Mouse (Mus musculus) right cerebral cortex, adult 18-20 months (tissue): ENCODE data around the gene Tex264.

Source experiments
- DNase-seq: peaks from one replicate; pipeline ENCODE4 v3.0.0; 2022; ENCODE audit warnings: mixed read lengths

Gene Tex264

DNA sequence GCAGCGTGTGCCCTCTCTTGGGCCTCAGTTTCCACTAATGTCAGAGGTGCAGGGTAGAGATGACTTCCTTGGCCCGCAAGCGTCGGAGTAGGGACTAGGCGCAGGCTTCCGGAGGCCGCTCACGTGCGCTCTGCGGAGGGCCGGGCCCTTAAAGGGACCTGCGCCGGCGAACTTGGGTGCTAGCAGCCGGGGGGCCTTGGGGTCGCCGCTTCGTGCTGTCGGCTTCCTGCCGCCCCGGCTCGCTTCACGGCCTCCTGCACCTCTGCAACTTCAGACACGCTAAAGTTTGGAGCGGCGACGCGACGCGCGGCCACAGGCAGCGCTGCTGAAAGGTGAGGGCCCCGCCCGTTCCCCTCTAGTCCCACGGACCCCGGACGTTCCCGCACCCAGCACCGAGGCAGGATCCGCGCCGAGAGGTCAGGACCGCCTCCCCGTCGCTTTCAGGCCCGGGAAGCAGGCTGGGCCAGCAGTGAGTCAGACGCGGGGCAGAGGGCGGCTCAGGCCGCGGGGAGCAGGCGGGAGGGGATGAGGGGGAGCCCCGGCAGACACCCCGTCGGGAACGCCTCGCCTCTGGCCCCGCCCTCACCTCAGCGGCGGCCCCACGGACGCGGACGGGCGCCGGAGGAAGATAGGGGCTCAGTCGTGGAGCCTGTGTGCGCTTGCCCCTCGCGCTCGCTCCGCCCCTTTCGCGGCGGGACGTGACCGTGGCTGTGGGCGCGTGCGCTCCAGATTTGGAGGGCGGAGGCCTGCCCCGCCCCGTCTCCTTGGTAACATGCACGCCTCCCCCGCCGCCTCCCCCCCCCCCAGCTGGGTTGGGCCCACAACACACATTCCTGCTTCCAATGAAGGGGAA, at the start of gene Tex264:
Gene Tex264, minus strand, starts transcription at position 679 of the 853 bp plus-strand sequence.
- DNase-seq: peak; percentile 94

DNA sequence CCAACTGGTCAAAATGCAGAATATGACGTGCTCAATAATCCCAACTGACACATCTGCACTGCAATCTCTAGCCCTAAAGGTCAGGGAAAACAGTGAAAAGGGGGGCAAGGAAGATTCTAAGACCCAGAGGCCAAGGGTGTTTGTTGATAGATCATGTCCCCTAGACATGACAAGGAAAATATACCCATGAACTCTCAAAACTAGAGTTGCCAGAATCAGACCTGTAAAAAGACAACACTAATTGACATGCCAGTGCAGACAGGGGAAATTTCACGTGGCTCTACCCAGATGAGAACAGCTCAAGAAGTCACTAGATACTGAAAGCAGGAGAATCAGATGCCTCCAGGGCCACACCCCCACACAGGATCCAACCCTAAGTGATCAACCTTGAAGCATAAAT, 48.0 kb upstream of the Tex264 start:
- DNase-seq: no peak

DNA sequence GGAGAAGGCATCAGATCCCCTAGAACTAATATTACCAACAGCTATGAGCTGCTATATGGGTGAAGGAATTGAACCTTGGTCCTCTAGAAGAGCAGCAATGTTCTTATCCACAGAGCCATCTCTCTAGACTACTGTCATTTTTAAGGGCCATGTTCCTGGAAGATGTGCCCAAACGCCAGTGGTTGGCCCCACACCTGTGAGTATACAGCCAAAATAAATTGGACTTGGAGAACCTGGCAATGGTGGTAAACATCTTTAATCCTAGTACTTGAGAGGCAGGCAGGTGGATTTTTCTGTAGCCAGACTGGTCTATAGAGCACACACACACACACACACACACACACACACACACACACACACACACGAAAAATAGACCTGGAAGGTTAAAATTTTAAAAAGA, 43.7 kb upstream of the Tex264 start:
- no peak for DNase-seq

DNA sequence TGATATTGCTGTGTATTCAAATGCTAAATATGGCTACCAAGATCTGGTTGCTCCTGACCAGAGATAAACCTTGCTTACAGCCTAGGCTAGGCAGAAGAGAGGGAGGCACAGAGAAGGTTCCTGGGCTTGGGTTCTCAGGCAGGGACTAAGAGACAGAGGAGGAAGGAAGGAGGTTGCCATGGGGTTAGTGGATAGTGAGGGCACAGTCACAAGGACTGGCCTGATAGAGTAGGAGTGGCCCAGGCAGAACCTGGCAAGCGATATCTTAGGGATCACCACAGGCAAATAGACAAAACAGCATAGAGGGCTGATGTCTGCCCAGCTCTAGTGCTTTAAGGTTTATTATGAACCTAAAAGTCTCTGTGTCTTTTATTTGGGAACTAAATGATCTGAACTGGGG, 41.2 kb upstream of the Tex264 start:
- no peak for DNase-seq

DNA sequence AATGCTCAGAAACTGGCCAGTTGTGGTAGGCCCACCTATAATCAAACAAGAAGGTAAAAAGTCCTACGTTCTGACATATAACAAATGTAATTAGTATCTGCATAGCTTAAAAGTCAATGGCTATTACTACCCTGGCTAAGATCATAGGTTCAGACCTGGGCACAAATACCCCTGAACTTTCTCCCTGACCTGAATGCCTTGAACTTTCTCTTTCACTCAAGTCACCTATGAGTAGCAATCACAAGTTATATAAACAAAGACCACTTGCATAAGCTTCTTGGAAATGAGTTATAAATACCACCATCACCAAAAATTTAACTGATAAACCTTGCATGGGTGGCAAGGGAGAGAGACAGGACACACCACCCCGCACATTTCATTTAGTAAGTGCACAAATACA, 39.7 kb upstream of the Tex264 start:
- DNase-seq: no peak

DNA sequence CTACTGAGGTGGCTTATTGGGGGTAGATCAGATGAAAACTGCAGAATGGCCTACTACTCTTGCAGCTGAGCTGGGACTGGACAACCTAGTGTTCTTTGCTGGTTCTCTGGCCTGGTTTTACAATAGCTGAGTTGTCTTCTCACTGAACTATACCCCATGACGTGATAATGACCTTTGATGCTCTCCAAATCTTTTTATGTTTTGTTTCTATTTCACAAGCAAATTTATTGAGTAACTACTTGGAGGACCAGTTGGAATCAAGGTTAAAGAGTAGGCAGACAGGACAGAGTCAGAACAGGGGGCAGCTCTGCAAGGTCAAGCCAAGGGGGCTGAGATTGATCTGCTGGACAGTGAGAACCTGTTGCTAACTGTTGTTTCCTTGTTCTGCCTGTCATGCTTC, 39.1 kb upstream of the Tex264 start:
- no peak for DNase-seq

DNA sequence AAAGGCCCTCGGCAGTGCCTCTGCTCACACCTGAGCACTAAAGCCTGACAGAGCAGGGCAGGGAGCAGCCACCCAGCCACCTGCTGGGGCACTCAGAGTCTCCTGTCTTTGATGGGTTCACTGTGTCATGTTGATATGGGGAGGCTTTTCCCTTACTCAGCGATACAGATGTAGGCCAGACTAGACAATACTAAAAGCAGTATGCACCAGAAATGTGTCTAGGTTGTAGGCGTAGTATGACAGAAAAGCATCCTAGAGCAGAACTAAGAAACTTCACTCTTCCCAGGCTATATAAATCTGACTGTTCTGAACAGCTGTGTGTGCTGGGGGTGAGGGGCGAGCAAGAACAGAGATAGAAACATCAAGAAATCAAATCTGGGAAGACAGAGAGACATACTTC, 31.0 kb upstream of the Tex264 start:
- DNase-seq: no peak

DNA sequence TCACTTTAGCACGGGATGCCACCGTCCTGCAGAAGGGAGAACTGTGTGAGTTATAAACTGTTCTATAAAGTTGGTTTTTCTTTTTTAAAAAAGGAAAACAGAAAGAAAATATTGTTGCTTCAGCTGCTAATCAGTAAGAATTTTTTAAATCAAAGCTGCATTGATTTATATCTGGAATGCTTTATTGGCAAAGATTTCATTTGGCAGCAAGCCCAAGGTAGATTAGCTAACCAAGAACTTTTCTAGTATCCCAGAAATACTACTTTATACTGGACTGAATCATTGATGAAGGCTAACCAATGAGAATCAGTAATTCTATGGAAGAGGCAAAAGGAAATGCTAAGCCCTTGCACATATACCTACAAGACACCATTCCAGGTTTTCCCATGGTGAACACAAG, 30.5 kb upstream of the Tex264 start:
- DNase-seq: no peak

DNA sequence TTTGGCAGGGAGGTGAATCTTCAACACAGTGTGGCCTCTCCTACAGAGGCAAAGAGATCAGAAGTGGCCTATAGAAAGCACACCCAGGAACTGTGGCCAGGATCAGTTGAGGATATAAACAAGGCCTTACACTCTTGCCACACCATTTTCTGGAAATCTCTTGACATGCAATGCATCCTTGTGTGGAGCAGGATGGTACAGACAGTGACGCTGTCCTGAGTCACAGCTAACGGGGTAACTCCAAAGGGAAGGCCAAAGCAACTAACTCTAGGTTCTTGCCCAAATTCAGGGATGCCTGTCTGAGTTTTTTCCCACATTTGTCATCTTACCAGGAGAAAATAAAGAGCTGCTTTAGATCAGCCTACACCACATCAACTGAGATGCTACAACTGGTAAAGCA, 26.7 kb upstream of the Tex264 start:
- no peak for DNase-seq

DNA sequence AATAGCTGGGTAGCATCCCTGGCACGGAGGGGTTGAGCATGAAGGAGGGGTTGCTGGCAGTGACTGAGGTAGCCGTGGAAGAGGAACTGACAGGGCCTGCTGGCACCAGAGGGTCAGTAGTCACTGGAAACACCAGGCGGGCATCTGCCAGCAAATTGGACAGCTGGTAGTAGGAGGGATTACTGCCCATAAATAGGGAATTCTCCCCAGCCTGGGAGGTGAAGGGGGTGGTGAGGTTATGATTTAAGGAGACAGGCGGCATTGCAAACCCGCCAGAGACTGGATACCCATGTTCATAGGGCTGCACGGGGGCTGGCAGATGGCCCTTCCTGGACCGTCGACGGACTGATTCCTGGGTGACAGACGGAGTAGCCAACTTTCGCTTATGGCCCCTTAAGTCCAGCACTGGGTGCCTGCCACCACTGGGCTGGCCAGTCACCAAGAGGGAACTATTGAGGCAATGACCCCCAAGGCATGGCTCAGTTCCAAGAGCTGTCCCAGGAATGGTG, 7.3 kb upstream of the Tex264 start:
- no peak for DNase-seq

DNA sequence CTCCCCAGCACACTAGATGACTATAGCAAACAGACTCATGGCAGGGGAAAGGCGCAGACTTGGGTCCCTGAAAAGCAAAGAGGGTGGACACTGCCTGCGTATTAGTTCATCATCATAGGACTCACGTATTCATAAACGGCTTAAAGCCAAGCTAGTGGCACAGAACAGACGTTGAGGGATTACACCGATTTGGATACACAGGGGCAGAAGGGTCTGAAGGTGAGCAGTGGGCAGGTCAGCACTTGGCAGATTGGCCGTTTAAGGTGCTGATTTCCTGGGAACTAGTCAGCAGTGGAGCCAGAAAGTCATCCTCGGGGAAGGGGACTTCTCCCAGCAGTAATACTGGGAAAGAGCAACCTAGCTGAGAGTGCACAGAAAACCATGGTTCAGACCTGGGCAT, 3.1 kb upstream of the Tex264 start:
- DNase-seq: no peak

DNA sequence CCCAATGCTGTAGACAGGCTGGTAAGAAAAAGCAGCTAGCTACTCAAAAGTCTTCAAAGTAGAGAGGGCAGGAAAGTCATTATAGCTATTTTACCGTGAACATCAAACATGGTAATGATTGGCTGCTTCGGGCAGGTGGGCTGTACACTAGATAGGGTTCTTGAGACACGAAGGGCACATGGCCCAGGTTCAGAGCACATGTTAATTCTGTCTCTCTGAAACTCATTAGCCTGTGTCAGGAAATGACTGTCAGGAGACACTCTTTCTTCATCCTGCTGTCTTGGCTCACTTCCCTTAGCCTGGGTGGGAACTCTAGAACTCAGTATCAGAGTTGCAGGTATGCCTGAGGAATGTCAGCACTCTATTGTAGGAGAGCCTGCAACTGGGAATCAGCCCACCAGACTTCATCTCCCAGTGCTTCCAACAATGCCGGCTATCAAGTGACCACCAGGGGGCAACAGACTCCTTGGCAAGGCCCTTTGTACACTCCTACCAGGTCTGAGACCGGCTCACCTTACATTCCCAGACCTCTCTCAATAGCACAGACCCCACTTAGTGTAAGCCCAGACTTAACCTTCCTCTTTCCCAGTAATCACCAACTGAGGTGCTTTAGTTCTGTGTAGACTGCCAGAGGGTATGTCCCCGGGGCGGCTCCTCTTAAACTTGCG, 1.4 kb upstream of the Tex264 start:
- peak; percentile 70 for DNase-seq

DNA sequence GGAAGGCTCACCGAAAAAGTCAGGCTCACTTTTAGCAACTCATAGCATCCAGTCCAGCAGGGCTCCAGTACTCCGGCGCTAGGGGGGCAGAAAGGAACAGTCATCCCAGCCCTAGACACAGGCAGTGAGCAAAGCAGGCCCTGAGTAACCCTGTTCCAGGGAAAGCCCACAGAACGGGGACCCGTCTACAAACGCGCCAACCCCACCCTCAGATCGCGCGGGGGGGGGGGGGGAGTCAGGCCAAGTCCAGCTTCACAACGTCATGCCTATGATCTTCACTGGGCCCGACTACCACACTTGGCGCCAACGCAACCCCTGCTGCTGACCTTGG, 844 bp downstream of the Tex264 start:
- DNase-seq: no peak

DNA sequence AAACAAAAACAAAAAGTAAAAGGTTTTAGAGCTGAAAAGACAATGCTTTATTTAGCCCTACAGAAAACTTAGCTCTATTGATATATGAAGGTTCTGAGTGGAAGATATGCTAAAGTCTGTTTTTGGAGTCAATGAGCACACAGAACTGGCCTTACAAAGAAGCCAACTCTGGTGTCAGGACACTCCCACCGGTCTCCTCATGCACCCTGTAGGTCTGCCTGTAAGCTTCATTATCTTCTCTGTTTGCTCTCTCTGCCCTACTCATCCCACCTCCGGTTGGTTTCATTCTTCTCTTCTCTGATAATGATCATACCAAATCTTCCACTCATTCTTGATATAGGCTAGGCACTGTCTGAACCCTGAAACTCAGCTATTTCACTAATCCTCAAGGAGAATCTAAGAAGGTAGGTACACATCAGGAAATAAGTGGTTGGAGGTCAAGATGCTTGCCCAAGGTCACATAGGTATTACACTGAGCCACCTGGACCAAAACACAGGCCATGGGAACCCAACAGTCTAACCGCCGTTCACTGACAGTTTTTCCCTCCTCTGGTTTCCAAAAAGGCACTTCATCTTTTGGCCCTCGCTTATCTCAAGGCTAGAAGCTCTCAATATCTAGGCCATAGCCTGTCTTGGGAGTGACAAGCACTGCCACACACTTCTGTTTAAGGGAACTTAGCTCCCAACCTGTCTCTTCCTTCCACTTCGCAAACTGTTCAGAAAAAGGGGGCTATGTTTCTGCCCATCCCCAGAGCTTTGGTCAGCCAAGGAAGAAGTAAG, 1.4 kb downstream of the Tex264 start:
- no peak for DNase-seq

DNA sequence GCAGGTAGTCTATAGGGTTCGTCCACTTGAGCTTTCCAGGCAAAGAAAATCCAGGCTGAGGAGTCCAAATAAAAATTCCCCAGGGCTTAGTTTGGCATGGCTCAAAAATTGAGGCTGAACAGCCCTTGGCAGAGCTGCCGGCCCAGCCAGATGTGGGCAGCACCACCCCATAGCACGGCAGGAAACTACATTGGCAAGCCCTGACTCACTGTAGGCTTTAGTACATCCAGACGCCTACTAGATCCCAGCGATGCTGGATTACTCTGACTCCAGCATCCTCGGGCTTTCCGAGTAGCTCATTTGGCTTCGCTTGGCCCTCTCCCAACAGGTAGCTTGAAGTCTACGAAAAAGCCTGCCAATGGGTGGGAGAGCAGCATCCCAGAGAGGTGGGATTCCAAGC, 4.7 kb downstream of the Tex264 start:
- DNase-seq: peak; percentile 74

DNA sequence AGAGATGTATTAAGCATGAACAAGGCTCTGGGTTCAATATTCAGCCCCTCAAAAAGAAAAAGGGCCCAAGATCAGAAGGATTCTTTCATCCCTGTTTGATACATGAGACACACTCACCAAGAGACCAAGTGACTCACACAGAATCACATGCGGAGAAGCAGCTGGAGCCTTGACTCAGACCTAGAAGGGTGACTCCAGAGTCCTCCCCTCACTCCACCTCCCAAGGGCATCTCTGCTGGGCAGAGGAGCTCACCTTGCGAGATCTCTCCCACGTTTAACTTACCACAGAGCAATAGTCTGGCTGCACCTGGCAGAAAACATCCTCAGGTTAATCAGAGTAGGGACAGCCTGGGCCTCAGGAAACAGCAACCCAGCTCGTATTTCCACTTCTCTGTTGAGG, 7.5 kb downstream of the Tex264 start:
- DNase-seq: no peak

DNA sequence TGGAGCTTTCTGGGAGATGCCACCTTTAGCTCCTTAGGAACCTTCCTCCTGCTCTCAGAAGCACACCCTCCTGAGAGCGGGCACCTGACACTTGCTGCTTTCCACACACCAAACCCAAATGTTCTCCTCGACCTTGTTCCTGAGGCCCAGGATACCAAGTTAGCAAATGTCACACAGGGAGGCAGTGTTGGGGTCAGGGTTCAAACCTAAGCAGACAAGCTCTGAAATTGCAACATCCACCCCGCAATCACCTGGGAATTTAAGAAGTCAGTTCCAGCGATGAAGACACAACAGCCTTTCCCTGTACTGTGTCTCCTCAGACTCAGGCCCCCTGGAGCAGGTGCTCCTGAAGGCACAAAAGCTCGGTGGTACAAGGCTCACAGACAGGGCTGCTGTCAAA, 8.0 kb downstream of the Tex264 start:
- DNase-seq: no peak

DNA sequence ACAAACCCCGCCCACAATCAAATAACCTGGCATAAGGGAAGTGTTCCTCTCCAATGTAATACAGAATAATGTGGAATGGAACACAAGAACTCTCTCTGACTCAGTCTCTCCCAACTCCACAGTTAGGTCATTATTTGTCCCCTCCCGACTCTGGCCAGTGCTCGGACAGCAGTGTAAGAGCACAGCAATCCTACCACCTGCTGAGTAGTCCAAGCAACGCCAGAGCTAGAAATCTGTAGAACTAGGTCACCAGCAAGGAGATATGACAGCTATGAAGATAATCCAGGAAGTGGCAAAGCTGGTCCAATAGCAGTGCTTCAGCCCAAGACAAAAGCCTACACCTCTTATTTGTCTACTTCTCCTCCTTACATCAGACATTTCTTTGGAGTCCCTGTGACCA, 9.2 kb downstream of the Tex264 start:
- no peak for DNase-seq

DNA sequence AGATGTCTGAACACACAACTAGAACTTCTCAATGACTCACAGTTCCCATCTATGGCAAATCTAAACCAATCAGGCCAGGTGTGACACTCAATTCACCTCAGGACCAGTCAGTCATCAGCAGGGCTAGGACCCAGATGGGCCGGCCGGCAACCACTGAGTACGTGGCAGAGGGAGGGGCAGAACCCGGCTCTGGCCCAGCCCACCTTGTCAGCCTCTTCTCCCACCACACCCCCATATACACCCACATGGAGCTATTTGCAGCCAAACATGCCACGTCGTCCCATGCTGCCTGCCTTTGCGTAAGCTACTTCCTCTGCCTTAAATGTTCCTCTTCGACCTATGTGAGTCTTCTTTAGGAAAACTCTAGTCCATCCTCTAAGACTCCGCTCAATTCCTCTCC, 9.8 kb downstream of the Tex264 start:
- DNase-seq: peak; percentile 76

DNA sequence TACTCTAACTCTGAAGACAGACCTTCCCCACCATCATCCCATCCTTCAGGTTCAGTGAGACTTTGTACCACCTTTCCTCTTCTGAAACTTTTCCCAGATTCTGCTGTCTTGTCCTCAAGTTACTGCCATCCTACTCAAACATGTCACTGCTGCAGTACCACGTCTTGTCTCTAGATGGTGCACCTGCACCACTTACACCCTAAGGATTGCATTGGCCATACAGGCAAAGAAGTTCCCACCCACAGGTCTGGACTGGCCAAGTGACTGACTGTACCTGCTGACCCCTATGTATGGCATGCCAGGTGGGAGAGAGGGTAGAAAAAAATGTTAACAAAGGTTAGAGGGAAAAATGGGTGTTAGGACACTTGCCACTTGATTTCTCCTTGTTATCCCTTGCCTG, 10.2 kb downstream of the Tex264 start:
- peak; percentile 85 for DNase-seq

DNA sequence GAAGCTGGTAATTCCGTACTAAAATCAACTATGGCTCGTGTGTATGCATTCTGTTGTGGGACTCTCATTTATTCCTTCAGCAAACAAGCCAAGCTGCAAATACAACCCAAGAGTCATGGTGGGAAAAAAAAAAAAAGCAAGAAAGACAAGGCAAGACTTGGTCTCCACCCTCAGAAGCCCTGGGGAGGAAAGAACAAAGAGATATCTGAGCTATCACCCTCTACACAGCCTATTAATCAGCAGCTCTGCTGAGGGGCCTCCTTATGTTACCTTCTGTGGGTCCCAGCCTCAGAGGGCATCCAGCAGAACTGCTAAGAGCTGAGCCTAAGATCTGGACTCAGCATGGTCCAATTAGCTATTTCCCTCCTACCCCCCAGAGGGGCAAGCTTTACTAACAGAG, 11.9 kb downstream of the Tex264 start:
- DNase-seq: no peak

DNA sequence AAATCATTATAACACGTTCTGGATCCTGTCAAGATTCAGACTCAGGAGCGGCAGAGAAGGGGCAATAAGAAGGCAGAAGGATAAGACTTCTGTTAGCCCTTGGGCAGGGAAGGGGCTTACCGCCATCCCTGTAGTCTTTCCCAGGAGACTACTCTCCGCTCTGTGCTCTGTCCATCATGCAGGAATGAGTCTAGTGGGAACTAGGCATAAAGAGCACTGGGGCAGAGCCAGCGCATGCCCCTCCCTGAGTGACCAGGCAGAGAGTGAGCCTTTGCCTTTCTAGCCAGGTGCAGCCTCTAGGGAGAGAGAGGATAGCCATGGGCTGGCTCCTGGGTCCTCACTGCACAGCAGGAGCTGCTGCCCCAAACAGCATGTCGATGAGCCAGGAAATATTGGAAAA, 20.9 kb downstream of the Tex264 start:
- DNase-seq: no peak

DNA sequence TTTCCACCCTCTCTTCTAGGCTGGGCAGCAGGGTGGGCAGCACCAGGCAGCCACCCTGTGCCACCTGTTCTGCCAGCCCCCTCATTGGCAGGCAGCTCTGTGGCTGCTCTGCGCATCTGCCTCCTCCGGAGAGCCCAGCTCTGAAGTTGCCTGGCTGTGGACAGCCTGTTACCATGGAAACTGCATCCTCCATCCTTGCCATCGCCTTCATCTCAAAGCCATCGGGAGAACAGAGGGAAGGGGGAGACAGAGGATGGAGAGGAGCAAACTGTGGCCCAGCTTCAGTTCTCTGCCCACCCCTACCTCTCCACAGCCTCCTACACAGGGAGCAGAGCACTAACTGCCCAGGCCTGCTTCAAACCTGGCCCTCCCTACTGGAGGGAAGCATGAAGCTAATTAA, 21.3 kb downstream of the Tex264 start:
- DNase-seq: peak; percentile 90

DNA sequence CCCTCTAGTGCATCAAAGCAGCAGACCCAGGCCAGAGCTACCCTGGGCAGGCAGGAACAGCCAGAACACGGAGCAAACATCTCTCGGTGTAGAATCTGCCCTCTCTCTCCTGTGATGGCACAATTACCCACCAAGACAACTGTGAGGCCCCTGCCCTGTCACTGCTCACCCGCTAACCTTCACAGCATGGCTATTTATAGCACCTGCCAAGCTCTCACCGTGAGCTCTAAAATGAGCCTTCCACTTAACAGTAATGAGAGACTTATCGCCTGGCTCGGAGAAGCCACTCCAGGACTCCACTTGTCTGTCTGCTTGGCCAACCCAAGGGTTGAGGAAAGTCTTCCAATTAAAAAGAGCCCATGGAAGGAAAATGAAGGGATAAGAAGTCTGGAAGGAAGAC, 22.5 kb downstream of the Tex264 start:
- DNase-seq: no peak
